ENCODE assay signal across 15 mouse cellular contexts in the genomic region with DNA sequence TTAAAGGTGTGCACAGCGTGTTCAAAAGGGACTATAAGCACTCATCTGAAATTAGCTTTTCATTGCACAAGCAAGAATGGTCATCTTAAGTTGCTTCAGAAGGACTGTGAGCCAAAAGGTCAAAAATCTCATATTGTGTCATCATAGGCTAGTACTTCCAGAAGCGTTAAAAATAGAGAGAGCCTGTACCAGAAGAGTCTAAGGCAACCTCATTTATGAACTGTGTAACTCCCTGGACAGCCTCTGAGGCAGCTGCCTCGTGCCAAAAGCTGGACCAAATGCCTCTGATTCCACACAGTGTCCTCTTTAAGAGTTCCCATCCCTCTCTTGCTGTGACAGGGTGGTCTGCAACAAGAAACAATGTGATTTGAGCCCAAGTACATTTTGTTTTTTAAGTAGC.
DNase-seq lines count a peak whose midpoint lies in the region; ATAC-seq and TF ChIP-seq lines count a peak whose summit lies in the region.
"Had no signal": no experiment of that assay in that cellular context is flagged by ENCODE, and none has a peak within 500 bp of the region (broad histone marks: within the 10 kb centered on the region; RNA-seq: fewer than 3 reads in every experiment).

No protein-coding gene starts in this region.

- H3K4me1 ChIP-seq in kidney, adult 2 months (ENCODE audit: control insufficient read depth, insufficient read depth, low read length) = no peaks in the 10 kb centered on the region
- no peaks in the 10 kb centered on the region for H3K4me1 ChIP-seq in forebrain, embryonic 16.5 days (replicated peaks; ENCODE audit: control insufficient read depth, insufficient read depth, low read length)
- H3K4me1 ChIP-seq: embryonic facial prominence, embryonic 10.5 days; forebrain, embryonic 10.5 days had no signal

- no peak for TF ChIP-seq CTCF in kidney, adult 2 months (conservative IDR thresholded peaks at IDR 0.05; ENCODE audit: insufficient read depth, insufficient read length, low read depth, low read length)

- no peak overlapping the region for H3K4me3 ChIP-seq in kidney, adult 2 months (ENCODE audit: insufficient read depth, low read depth, low read length)
- no peak overlapping the region for H3K4me3 ChIP-seq in forebrain, embryonic 16.5 days (replicated peaks; ENCODE audit: low read length)
- H3K4me3 ChIP-seq: embryonic facial prominence, embryonic 10.5 days; forebrain, embryonic 10.5 days had no signal

- H3K27me3 ChIP-seq in kidney, adult 2 months (replicated peaks; ENCODE audit: control insufficient read depth, insufficient read depth, low read length) = no peaks in the 10 kb centered on the region
- no peaks in the 10 kb centered on the region for H3K27me3 ChIP-seq in forebrain, embryonic 16.5 days (replicated peaks; ENCODE audit: control insufficient read depth, insufficient read depth, low read length)
- H3K27me3 ChIP-seq: Patski had no signal

- H3K4me2 ChIP-seq in forebrain, embryonic 16.5 days (ENCODE audit: low read length) = no peak overlapping the region

- DNase-seq in kidney, adult 2 months = peak; percentile 55
- no peak for DNase-seq in kidney, adult 11 months
- DNase-seq in NIH3T3 (ENCODE audit: low read depth) = peak; percentile 19
- peak; percentile 62 for DNase-seq in heart, adult 8-10 months (ENCODE audit: low spot score)
- peak; percentile 11 for DNase-seq in heart, postnatal 4 days
- DNase-seq in left cerebral cortex, adult 8-10 months (ENCODE audit: low spot score in 2 of 2) = no peak
- no peak for DNase-seq in left cerebral cortex, adult 18-20 months (ENCODE audit: low spot score in 2 of 2)
- DNase-seq: adrenal gland, postnatal 36 days; cerebellum, adult 11-12 months; thymus, adult 18-20 months had no signal

- 58% methylated on average over 3 of the region's 3 CpGs for WGBS in kidney, adult 2 months
- WGBS in forebrain, embryonic 16.5 days = 74% methylated on average over 3 of the region's 3 CpGs

- no peak overlapping the region for H3K9ac ChIP-seq in forebrain, embryonic 16.5 days (replicated peaks; ENCODE audit: low read depth, low read length)
- H3K9ac ChIP-seq: liver, embryonic 14.5 days had no signal

- peak overlapping the region; percentile 56 for H3K27ac ChIP-seq in kidney, adult 2 months (ENCODE audit: insufficient read depth, low read depth, low read length)
- no peak overlapping the region for H3K27ac ChIP-seq in forebrain, embryonic 16.5 days (ENCODE audit: low read length)
- H3K27ac ChIP-seq: embryonic facial prominence, embryonic 10.5 days; forebrain, embryonic 10.5 days; liver, embryonic 14.5 days had no signal

- no peaks in the 10 kb centered on the region for H3K9me3 ChIP-seq in forebrain, embryonic 16.5 days (ENCODE audit: control insufficient read depth, low read length)
- H3K9me3 ChIP-seq: embryonic facial prominence, embryonic 10.5 days; forebrain, embryonic 10.5 days had no signal

- TF ChIP-seq POLR2A in kidney, adult 2 months (IDR thresholded peaks at IDR 0.05; ENCODE audit: low read depth, low read length) = no peak

- ATAC-seq in forebrain, embryonic 16.5 days = no peak
- ATAC-seq: Patski had no signal

- no peaks in the 10 kb centered on the region for H3K36me3 ChIP-seq in kidney, adult 2 months (ENCODE audit: control insufficient read depth, insufficient read depth, low read length)
- H3K36me3 ChIP-seq in forebrain, embryonic 16.5 days (ENCODE audit: control insufficient read depth, insufficient read depth) = no peaks in the 10 kb centered on the region

Comparison
In these comparisons a context has a peak if more than half of its experiments do, and no peak if none do; other contexts are left out.
1. DNase-seq: peak in kidney, adult 2 months (single experiment), NIH3T3 (single experiment), heart, adult 8-10 months (single experiment) and heart, postnatal 4 days (single experiment); none in kidney, adult 11 months (single experiment), left cerebral cortex, adult 8-10 months (0 of 2) and left cerebral cortex, adult 18-20 months (0 of 2).